Mouse (Mus musculus) MEL (cell line): Measurements from ENCODE around the gene Nlrx1. TPM values are rescaled to one million over a fixed set of nuclear protein-coding genes. Genes with fewer than 3 reads are reported as not detected.
A peak's percentile ranks its signal among the peaks of the same experiment; 100 is the strongest.

Experiments used
- DNase-seq: peaks from one replicate; pipeline ENCODE4 v3.0.0; 2011; ENCODE audit warnings: low read depth, low spot score
- H3K27ac ChIP-seq: 2 replicates; pipeline ENCODE4 v1.5.1; 2012; ENCODE audit warnings: low read depth, mild to moderate bottlenecking, control low read depth, low read length, moderate library complexity; ENCODE audit not compliant: control insufficient read depth
- H3K27me3 ChIP-seq, 2 experiments: fragments of 150-350 bp in 1 of 2; sonication (generic) in 1 of 2; 2 replicates each; pipeline ENCODE4 v1.6.1; 2012; ENCODE audit warnings: low read length in 2 of 2, mild to moderate bottlenecking in 2 of 2, improper control_type of control experiment in 1 of 2, moderate library complexity in 1 of 2; ENCODE audit not compliant: insufficient read depth in 2 of 2, control insufficient read depth in 1 of 2
- H3K36me3 ChIP-seq, 2 experiments: 2 replicates each; pipeline ENCODE4 v1.6.1; 2012 to 2014; ENCODE audit warnings: low read length in 2 of 2, improper control_type of control experiment in 1 of 2, inconsistent platforms in 1 of 2, mild to moderate bottlenecking in 1 of 2; ENCODE audit not compliant: insufficient read depth in 2 of 2, control insufficient read depth in 1 of 2
- H3K4me1 ChIP-seq, 2 experiments: fragments of 150-350 bp in 1 of 2; sonication (generic) in 1 of 2; 2 replicates each; pipeline ENCODE4 v1.6.1; 2012; ENCODE audit warnings: low read length in 2 of 2, improper control_type of control experiment in 1 of 2, mild to moderate bottlenecking in 1 of 2; ENCODE audit not compliant: insufficient read depth in 2 of 2, control insufficient read depth in 1 of 2
- H3K4me3 ChIP-seq, 2 experiments: fragments of 150-350 bp in 1 of 2; sonication (generic) in 1 of 2; 2 replicates each; pipeline ENCODE4 v1.5.1; 2012; ENCODE audit warnings: low read depth in 2 of 2, low read length in 2 of 2, mild to moderate bottlenecking in 2 of 2, moderate library complexity in 2 of 2, control low read depth in 1 of 2, improper control_type of control experiment in 1 of 2; ENCODE audit not compliant: control insufficient read depth in 1 of 2, insufficient read depth in 1 of 2
- H3K79me2 ChIP-seq: 2 replicates; pipeline ENCODE4 v1.6.1; 2012; ENCODE audit warnings: mild to moderate bottlenecking, low read length, moderate library complexity; ENCODE audit not compliant: control insufficient read depth, poor library complexity, insufficient read depth
- H3K9ac ChIP-seq: 2 replicates; pipeline ENCODE4 v1.6.1; 2012; ENCODE audit warnings: low read depth, mild to moderate bottlenecking, control low read depth, low read length, moderate library complexity; ENCODE audit not compliant: control insufficient read depth, poor library complexity, severe bottlenecking
- H3K9me3 ChIP-seq: fragments of 150-350 bp; sonication (generic); replicated peaks from 2 replicates; pipeline ENCODE4 v1.6.1; 2012; ENCODE audit warnings: mild to moderate bottlenecking, low read length, improper control_type of control experiment, moderate library complexity; ENCODE audit not compliant: insufficient read depth
- CHD1 ChIP-seq: IDR thresholded peaks from 2 replicates; pipeline ENCODE4 v1.6.1; 2012; ENCODE audit warnings: low read depth, mild to moderate bottlenecking, inconsistent platforms, low read length, improper control_type of control experiment
- EP300 ChIP-seq, 2 experiments: IDR thresholded peaks; 2 replicates each; pipeline ENCODE4 v1.6.1; 2011; ENCODE audit warnings: improper control_type of control experiment in 2 of 2, low read length in 2 of 2, low read depth in 1 of 2, mild to moderate bottlenecking in 1 of 2
- GABPA ChIP-seq: IDR thresholded peaks from 2 replicates; pipeline ENCODE4 v1.6.1; 2012; ENCODE audit warnings: low read depth, mild to moderate bottlenecking, inconsistent platforms, low read length, improper control_type of control experiment, moderate library complexity
- HCFC1 ChIP-seq: IDR thresholded peaks from 2 replicates; pipeline ENCODE4 v1.6.1; 2012; ENCODE audit warnings: low read depth, mild to moderate bottlenecking, inconsistent platforms, low read length, improper control_type of control experiment, moderate library complexity
- MXI1 ChIP-seq: IDR thresholded peaks from 2 replicates; pipeline ENCODE4 v1.6.1; 2011; ENCODE audit warnings: mild to moderate bottlenecking, low read depth, low read length, improper control_type of control experiment
- MYC ChIP-seq: IDR thresholded peaks from 2 replicates; pipeline ENCODE4 v1.6.1; 2011; ENCODE audit warnings: low read depth, mild to moderate bottlenecking, low read length, improper control_type of control experiment, moderate library complexity
- POLR2AphosphoS5 ChIP-seq: IDR thresholded peaks from 2 replicates; pipeline ENCODE4 v1.6.1; 2012; ENCODE audit warnings: low read depth, borderline replicate concordance, mild to moderate bottlenecking, inconsistent platforms, low read length, moderate library complexity, mixed read lengths
- RAD21 ChIP-seq: IDR thresholded peaks from 2 replicates; pipeline ENCODE4 v1.6.1; 2011; ENCODE audit warnings: mild to moderate bottlenecking, low read depth, low read length, improper control_type of control experiment
- SIN3A ChIP-seq: IDR thresholded peaks from 2 replicates; pipeline ENCODE4 v1.6.1; 2012; ENCODE audit warnings: low read length, improper control_type of control experiment, inconsistent platforms
- TAL1 ChIP-seq: IDR thresholded peaks from 2 replicates; pipeline ENCODE4 v1.6.1; 2012; ENCODE audit warnings: mild to moderate bottlenecking, inconsistent platforms, low read length, moderate library complexity, mixed read lengths
- USF1 ChIP-seq: IDR thresholded peaks from 2 replicates; pipeline ENCODE4 v1.6.1; 2014; ENCODE audit warnings: low read depth, mild to moderate bottlenecking, inconsistent platforms, low read length, improper control_type of control experiment, moderate library complexity
- ZC3H11A ChIP-seq: IDR thresholded peaks from 2 replicates; pipeline ENCODE4 v1.6.1; 2012; ENCODE audit warnings: low read depth, mild to moderate bottlenecking, inconsistent platforms, low read length, improper control_type of control experiment
- ZKSCAN1 ChIP-seq: IDR thresholded peaks from 2 replicates; pipeline ENCODE4 v1.6.1; 2012; ENCODE audit warnings: low read depth, mild to moderate bottlenecking, inconsistent platforms, low read length, improper control_type of control experiment, moderate library complexity
- polyA plus RNA-seq, 2 experiments: library from polyadenylated mRNA; stranded (reverse) in 1 of 2; unstranded in 1 of 2; fragments of >175 nt in 1 of 2; fragments of >200 nt in 1 of 2; gene quantifications; 2 replicates each; pipeline versions ENCODE4 v1.2.1 to v1.2.4; 2012; ENCODE audit warnings: low replicate concordance in 2 of 2, low read depth in 1 of 2; ENCODE audit not compliant: insufficient read length in 2 of 2, insufficient read depth in 1 of 2, missing spikeins in 1 of 2
- total RNA-seq: library from RNA; depleted of rRNA; stranded (reverse); fragments of 300-350 nt; gene quantifications from 2 replicates; pipeline ENCODE4 v1.2.3, GENCODE M21; 2012

The Nlrx1 gene
- total and polyA plus RNA-seq, 3 experiments: 1.2 to 7.0 TPM; not detected in 1

DNA sequence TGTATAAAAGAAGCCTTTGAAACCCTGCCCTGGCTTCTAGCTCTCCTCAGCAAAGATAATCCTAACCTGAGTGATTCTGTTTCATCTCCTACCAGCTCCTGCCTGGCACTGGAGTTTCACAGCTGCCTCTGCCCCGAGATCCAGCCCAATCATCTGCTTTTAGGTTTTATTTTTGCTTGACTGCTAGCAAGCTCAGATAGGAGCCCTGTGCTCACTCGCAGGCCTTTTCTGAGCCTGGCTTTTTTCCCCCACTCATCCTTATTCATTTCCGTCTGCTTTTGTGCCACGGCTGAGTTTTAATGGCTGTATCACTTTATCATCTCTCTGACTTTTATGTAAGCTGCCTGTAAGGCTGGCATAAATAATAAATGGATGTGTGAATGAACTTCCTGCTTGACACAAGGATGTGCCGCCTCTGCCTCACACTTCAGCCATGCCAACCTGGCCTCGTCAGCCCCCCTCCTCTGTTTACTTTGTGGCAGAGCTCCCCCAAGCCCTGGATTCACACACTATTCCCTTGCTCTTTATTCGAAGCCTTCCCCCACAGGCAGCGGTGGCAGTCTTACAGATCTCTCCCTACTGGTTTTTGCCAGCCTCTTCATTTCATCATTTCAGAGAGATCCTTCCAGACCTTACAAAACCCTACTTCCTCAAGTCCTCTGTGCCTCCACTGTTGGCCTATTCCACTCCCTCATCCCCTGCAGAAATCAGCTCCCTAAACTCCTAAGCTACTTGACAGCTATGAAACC lies 1.7 kb downstream of the Nlrx1 start:
- peak; percentile 36 for DNase-seq
- H3K27ac ChIP-seq: no peak overlapping the region
- no peak for TF ChIP-seq EP300 (IDR thresholded peaks at IDR 0.05; ENCODE audit: low read depth in 1 of 2, low read length in 2 of 2)
- TF ChIP-seq RAD21: no peak
- no peak for TF ChIP-seq TAL1
- H3K9ac ChIP-seq: peak overlapping the region; percentile 87; the same call in 1 of the 2 replicates
- peaks cover 0 to 8% of the 10 kb centered on the region in 2 experiments; a peak in 1 of 4 replicates for H3K4me1 ChIP-seq
- H3K4me3 ChIP-seq: peak overlapping the region; percentile 66 to 77
- no peaks in the 10 kb centered on the region for H3K9me3 ChIP-seq
- H3K27me3 ChIP-seq: no peaks in the 10 kb centered on the region
- H3K36me3 ChIP-seq: peaks cover 0 to 6% of the 10 kb centered on the region in 2 experiments; a peak in 1 of 4 replicates
- no peaks in the 10 kb centered on the region; the same call in 1 of the 2 replicates for H3K79me2 ChIP-seq

DNA sequence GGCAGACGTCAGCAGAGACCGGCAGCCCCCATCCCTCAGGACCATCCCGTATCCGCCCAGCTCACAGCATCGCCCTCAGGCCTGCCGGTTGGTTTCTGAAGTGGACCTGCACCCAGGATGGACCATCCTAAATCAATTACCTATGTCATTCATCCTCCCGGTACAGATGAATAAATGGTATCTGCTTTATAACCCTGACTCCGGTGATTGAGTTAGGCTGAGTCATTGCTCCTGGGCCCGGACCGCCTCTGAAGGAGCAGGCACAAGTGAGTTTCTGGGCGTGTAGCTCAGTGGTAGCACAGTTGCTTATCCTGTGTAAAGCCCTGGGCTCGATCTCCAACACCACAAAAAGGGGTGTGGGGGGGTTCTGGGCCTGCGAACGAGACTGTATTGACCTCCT lies 7.0 kb downstream of the Nlrx1 start:
- no peak overlapping the region for H3K9ac ChIP-seq
- no peak for DNase-seq
- no peaks in the 10 kb centered on the region for H3K79me2 ChIP-seq
- H3K4me1 ChIP-seq: no peaks in the 10 kb centered on the region
- no peak overlapping the region for H3K4me3 ChIP-seq
- no peaks in the 10 kb centered on the region for H3K27me3 ChIP-seq
- TF ChIP-seq MYC (no peak), TAL1 (no peak), SIN3A (no peak), POLR2AphosphoS5 (no peak), HCFC1 (no peak), RAD21 (no peak)
- no peak overlapping the region for H3K27ac ChIP-seq
- H3K9me3 ChIP-seq: no peaks in the 10 kb centered on the region
- H3K36me3 ChIP-seq: no peaks in the 10 kb centered on the region; a peak in 1 of 4 replicates

DNA sequence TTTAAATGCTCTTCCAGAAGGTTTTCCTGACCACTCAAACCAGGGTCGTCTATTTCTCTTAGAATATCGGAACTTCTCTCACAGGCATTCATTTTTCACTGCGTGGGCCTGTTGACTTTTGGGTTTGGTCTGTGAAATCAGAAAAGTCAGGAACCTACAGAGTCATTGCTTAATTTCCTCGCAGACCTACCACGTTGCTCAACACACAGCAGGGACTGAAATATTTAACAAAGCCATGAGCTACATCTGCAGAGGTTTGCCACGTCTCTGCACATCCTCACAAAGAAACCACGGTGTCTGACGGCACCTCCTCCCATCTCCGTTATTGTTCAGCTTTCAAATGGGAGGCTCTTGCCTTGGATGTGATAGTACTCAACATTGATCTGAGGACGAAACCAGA lies 9.4 kb downstream of the Nlrx1 start:
- H3K79me2 ChIP-seq: no peaks in the 10 kb centered on the region
- H3K36me3 ChIP-seq: no peaks in the 10 kb centered on the region
- no peak overlapping the region for H3K27ac ChIP-seq
- H3K9me3 ChIP-seq: no peaks in the 10 kb centered on the region
- H3K4me3 ChIP-seq: no peak overlapping the region
- H3K9ac ChIP-seq: no peak overlapping the region
- DNase-seq: no peak
- no peaks in the 10 kb centered on the region for H3K27me3 ChIP-seq
- TF ChIP-seq USF1: no peak
- TF ChIP-seq GABPA: no peak
- TF ChIP-seq ZKSCAN1: no peak
- no peak for TF ChIP-seq MXI1
- TF ChIP-seq CHD1: no peak
- TF ChIP-seq ZC3H11A: no peak
- no peaks in the 10 kb centered on the region for H3K4me1 ChIP-seq
